In the genomic region with DNA sequence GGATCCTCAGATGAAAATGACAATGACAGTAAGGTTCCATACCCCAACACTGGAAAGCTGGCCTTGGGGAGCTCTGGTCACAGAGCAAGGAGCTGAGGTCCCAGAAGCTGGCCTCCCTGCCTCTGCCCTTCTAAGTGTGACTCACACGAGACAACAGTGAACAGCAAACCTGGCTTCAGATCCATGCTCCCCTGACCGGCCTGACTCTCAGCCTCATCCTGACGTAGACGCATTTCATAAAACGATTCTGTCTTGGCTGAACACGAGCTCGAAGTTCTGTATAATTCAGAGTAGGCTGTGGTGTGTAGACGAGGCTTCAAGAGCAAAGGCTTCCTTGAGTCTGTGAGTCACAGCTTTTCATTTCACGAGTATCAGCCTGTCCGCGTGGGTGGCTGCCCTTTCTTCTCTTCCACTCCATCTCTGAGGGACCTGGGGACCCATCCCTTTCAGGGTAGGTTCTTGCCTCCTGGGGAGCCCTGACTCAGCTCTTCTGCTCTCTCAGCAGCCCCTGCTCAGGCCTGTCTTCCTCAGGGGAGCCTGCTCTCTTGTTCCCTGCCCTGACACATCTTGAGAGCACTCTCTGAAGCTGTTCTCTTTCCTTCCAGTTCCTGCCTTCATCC, we compare ENCODE assay signal across 11 mouse cellular contexts. TPM values are rescaled to one million over a fixed set of nuclear protein-coding genes. Genes with fewer than 3 reads are reported as not detected.
DNase-seq lines count a peak whose midpoint lies in the region; ATAC-seq and TF ChIP-seq lines count a peak whose summit lies in the region.
"Had no signal": no experiment of that assay in that cellular context is flagged by ENCODE, and none has a peak within 500 bp of the region (broad histone marks: within the 10 kb centered on the region; RNA-seq: fewer than 3 reads in every experiment).

No protein-coding gene starts in this region.

- H3K27me3 ChIP-seq in heart, embryonic 15.5 days: no peaks in the 10 kb centered on the region
- no peaks in the 10 kb centered on the region for H3K27me3 ChIP-seq in heart, adult 2 months (ENCODE audit: control insufficient read depth, insufficient read depth, low read length)
- H3K27me3 ChIP-seq in forebrain, postnatal 0 days (ENCODE audit: insufficient read depth, low read length): no peaks in the 10 kb centered on the region
- H3K27me3 ChIP-seq in intestine, embryonic 15.5 days (replicated peaks): no peaks in the 10 kb centered on the region
- H3K27me3 ChIP-seq: lung, embryonic 15.5 days had no signal

- TF ChIP-seq POLR2A in heart, adult 2 months (IDR thresholded peaks at IDR 0.05; ENCODE audit: insufficient read depth, low read depth, low read length): no peak

- ATAC-seq in heart, embryonic 15.5 days (replicated peaks; ENCODE audit: insufficient number of reproducible peaks, insufficient read depth, low FRiP score, low read depth): no peak
- no peak; the same call in 1 of the 2 replicates for ATAC-seq in forebrain, postnatal 0 days
- ATAC-seq in erythroblast, adult 5-6 weeks (replicated peaks; ENCODE audit: low FRiP score, poor library complexity, severe bottlenecking): no peak
- no peak for ATAC-seq in intestine, embryonic 15.5 days

- intact Hi-C loops in heart, adult 2 months (cut with DNase I): no loop called here
- intact Hi-C loops in gastrocnemius, adult 2 months (cut with DNase I): no loop called here

- 71% methylated on average over 11 of the region's 11 CpGs for WGBS in heart, embryonic 15.5 days
- 77% methylated on average over 11 of the region's 11 CpGs for WGBS in heart, adult 2 months
- WGBS in forebrain, postnatal 0 days: 69% methylated on average over 11 of the region's 11 CpGs
- 73% methylated on average over 11 of the region's 11 CpGs for WGBS in intestine, embryonic 15.5 days

- no peak for TF ChIP-seq CTCF in heart, adult 2 months (IDR thresholded peaks at IDR 0.05)
- no peak for TF ChIP-seq CTCF in forebrain, postnatal 0 days (IDR thresholded peaks at IDR 0.05; ENCODE audit: low read depth)
- TF ChIP-seq CTCF in gastrocnemius, adult 2 months (IDR thresholded peaks at IDR 0.05): no peak

- no peaks in the 10 kb centered on the region for H3K36me3 ChIP-seq in heart, embryonic 15.5 days
- H3K36me3 ChIP-seq in heart, adult 2 months (ENCODE audit: control insufficient read depth, insufficient read depth, low read length): no peaks in the 10 kb centered on the region
- no peaks in the 10 kb centered on the region for H3K36me3 ChIP-seq in forebrain, postnatal 0 days (ENCODE audit: insufficient read depth)
- no peaks in the 10 kb centered on the region for H3K36me3 ChIP-seq in intestine, embryonic 15.5 days
- H3K36me3 ChIP-seq: lung, embryonic 15.5 days had no signal

- no peak overlapping the region for H3K9ac ChIP-seq in heart, embryonic 15.5 days
- no peak overlapping the region for H3K9ac ChIP-seq in heart, adult 2 months (ENCODE audit: low read depth, low read length)
- no peak overlapping the region for H3K9ac ChIP-seq in forebrain, postnatal 0 days
- no peak overlapping the region for H3K9ac ChIP-seq in intestine, embryonic 15.5 days
- H3K9ac ChIP-seq: lung, embryonic 15.5 days had no signal

- H3K27ac ChIP-seq in heart, embryonic 15.5 days: 0 out of 2 replicates have a peak overlapping the region, but pooled peaks have one; percentile 37
- H3K27ac ChIP-seq in heart, adult 2 months: no peak overlapping the region
- H3K27ac ChIP-seq in forebrain, postnatal 0 days (ENCODE audit: low read depth, low read length): 0 out of 2 replicates have a peak overlapping the region, but pooled peaks have one; percentile 17
- H3K27ac ChIP-seq in intestine, embryonic 15.5 days: no peak overlapping the region
- no peak overlapping the region for H3K27ac ChIP-seq in gastrocnemius, adult 2 months
- H3K27ac ChIP-seq: lung, embryonic 15.5 days had no signal

- H3K4me2 ChIP-seq in heart, embryonic 15.5 days: peak overlapping the region; percentile 66; the same call in 1 of the 2 replicates
- H3K4me2 ChIP-seq in forebrain, postnatal 0 days (ENCODE audit: low read depth): no peak overlapping the region
- no peak overlapping the region for H3K4me2 ChIP-seq in intestine, embryonic 15.5 days (replicated peaks)

- H3K4me3 ChIP-seq in heart, embryonic 15.5 days: no peak overlapping the region
- no peak overlapping the region for H3K4me3 ChIP-seq in heart, adult 2 months
- H3K4me3 ChIP-seq in forebrain, postnatal 0 days (ENCODE audit: low read depth, low read length): no peak overlapping the region
- no peak overlapping the region for H3K4me3 ChIP-seq in intestine, embryonic 15.5 days (replicated peaks)
- H3K4me3 ChIP-seq in gastrocnemius, adult 2 months: no peak overlapping the region

- no peak for DNase-seq in heart, adult 2 months
- peak; percentile 66 for DNase-seq in T-cell, adult 2 months (ENCODE audit: low spot score)
- DNase-seq in forebrain, postnatal 0 days: peak; percentile 6
- DNase-seq in right cerebral cortex, postnatal 25 days: peak; percentile 64
- no peak for DNase-seq in gastrocnemius, adult 2 months
- DNase-seq: cerebellum, adult 2 months; gastrocnemius, postnatal 25 days had no signal

- no peak for TF ChIP-seq EP300 in heart, adult 2 months (IDR thresholded peaks at IDR 0.05; ENCODE audit: insufficient read depth, low read depth, low read length)

- H3K79me2 ChIP-seq in heart, adult 2 months (replicated peaks; ENCODE audit: control insufficient read depth, insufficient read depth, low read length): no peaks in the 10 kb centered on the region

- no peaks in the 10 kb centered on the region for H3K9me3 ChIP-seq in heart, embryonic 15.5 days (replicated peaks)
- H3K9me3 ChIP-seq in forebrain, postnatal 0 days (ENCODE audit: low read length): no peaks in the 10 kb centered on the region
- H3K9me3 ChIP-seq in intestine, embryonic 15.5 days: no peaks in the 10 kb centered on the region
- H3K9me3 ChIP-seq: lung, embryonic 15.5 days had no signal

- H3K4me1 ChIP-seq in heart, embryonic 15.5 days (replicated peaks): peaks cover 11% of the 10 kb centered on the region; the same call in 1 of the 2 replicates
- no peaks in the 10 kb centered on the region for H3K4me1 ChIP-seq in heart, adult 2 months (ENCODE audit: control insufficient read depth, insufficient read depth, low read length)
- H3K4me1 ChIP-seq in forebrain, postnatal 0 days (ENCODE audit: insufficient read depth): 0 out of 2 replicates have a peak, but pooled peaks cover 9% of the 10 kb centered on the region
- 0 out of 2 replicates have a peak, but pooled peaks cover 3% of the 10 kb centered on the region for H3K4me1 ChIP-seq in intestine, embryonic 15.5 days (replicated peaks)

RNA-seq across cellular contexts. Expression of gene Siah3, which starts 11.2 kb away (rescaled TPM):
- polyA plus RNA-seq in heart, embryonic 15.5 days (2015; fragmentation: Nextera tagmentation; extraction: Ambion mirVana): 0.03 TPM in 1 of 2 replicates, not detected in the other
- not detected for total RNA-seq in heart, adult 2 months (2021)
- polyA plus RNA-seq in heart, adult 2 months (2012; rRNA removed): 0.02 TPM in 1 of 2 replicates, not detected in the other
- 4.8 and 6.1 TPM in 2 replicates for total RNA-seq in forebrain, postnatal 0 days (2014; rRNA removed)
- 2.7 and 3.3 TPM in 2 replicates for polyA plus RNA-seq in forebrain, postnatal 0 days (2015; fragmentation: Nextera tagmentation; extraction: Ambion mirVana)
- total RNA-seq in erythroblast, adult 5-6 weeks (2015; ENCODE audit: low replicate concordance): not detected in 2 replicates
- total RNA-seq in erythroblast, adult 5-6 weeks (2017; ENCODE audit: low replicate concordance): not detected in 2 replicates
- polyA plus RNA-seq in intestine, embryonic 15.5 days (2015; fragmentation: Nextera tagmentation; extraction: Ambion mirVana): 0.06 and 0.24 TPM in 2 replicates
- not detected for total RNA-seq in gastrocnemius, adult 2 months (2021)
- polyA plus RNA-seq: lung, embryonic 15.5 days had no signal

Comparison
In these comparisons a context has a peak if more than half of its experiments do, and no peak if none do; other contexts are left out.
1. H3K27ac ChIP-seq: peak in heart, embryonic 15.5 days (single experiment) and forebrain, postnatal 0 days (single experiment); none in heart, adult 2 months (single experiment), intestine, embryonic 15.5 days (single experiment) and gastrocnemius, adult 2 months (single experiment).
2. DNase-seq: peak in T-cell, adult 2 months (single experiment), forebrain, postnatal 0 days (single experiment) and right cerebral cortex, postnatal 25 days (single experiment); none in heart, adult 2 months (0 of 2) and gastrocnemius, adult 2 months (single experiment).